Mouse (Mus musculus) layer of hippocampus, postnatal 14 days (tissue): ENCODE data around the gene Dock10. TPM values are rescaled to one million over a fixed set of nuclear protein-coding genes. Genes with fewer than 3 reads are reported as not detected.

ENCODE experiments used
- DNase-seq, 2 experiments: peaks; one replicate each; pipeline ENCODE4 v3.0.0; 2021 to 2022; ENCODE audit warnings: low spot score in 2 of 2, mixed read lengths in 1 of 2
- total RNA-seq, 2 experiments: library from RNA; stranded (reverse); gene quantifications; 2 replicates each; pipeline ENCODE4 v1.2.3; 2021

The Dock10 gene
- total RNA-seq, 2 experiments from 2014 or later, result 47.0 to 50.6 TPM

DNA sequence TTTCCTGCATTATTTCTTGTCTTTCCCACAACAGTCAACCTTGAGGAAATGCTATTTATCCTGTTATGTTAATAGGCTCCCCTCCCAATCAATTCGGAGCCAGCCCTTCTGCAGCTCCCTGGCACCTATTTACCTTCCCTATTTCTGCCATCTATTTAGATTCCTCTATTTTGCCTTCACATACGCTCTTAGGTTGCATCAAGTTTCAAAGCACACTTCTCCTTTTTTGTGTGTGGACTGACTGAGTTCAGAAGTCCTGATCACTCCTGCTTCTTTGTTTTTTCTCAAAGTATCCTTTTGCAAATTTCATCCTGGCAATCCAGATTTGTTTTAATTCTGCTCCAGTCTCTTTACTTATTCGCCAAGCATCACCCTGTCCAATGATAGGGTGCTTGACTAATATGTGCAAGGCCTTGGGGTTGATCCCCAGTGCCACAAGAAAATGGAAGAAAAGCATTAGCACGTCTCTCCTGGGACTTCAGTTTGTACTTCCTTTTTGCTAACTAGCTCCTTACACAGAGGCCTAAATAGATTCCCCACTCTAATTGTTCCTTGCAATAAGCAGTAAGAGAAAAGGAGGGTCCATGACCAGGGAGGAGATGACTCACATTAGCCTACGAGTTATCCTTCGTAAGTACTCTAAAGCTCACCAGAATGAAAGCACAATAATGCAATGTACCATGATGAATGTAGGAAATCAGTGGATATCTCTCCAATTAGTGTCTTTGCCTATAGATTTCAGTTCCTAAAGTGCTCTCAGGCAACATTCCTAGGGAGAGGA lies 98.7 kb downstream of the Dock10 start:
- no peak for DNase-seq

DNA sequence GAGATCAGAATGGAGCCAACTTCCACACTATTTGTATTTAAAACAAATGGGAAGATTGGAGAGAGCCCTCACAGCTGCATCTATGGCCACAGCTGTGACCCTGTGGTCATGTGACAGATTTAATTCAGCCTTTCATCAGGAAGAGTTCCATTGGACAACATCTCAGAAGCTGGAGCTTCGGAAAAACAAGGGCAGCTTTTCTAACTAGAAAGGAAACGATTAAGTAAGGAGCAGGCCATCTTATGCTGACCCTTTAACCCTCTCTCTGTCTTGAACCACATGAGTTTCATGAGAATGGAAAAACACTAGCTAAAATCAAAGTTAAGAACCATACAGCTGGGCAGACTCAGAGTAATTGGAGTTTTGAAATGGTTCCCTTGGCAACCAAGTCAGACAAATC lies 101.9 kb downstream of the Dock10 start:
- no peak for DNase-seq

DNA sequence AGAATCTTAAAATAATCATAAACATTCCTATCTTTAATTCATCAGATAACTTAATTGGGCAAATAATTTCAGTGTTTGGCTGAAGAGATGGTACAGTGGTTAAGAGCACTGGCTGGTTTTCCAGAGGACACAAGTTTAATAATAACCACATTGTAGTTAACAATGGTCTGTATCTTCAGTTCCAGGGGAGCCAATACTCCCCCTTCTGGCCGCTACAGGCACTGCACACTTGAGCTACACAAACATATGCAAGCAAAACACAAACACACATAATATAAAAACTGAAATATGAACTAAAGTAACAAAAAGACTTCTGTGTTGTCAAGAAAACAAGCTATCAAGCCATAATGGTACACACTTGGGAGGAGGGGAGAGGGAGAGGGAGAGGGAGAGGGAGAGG lies 102.5 kb downstream of the Dock10 start:
- DNase-seq, result no peak

DNA sequence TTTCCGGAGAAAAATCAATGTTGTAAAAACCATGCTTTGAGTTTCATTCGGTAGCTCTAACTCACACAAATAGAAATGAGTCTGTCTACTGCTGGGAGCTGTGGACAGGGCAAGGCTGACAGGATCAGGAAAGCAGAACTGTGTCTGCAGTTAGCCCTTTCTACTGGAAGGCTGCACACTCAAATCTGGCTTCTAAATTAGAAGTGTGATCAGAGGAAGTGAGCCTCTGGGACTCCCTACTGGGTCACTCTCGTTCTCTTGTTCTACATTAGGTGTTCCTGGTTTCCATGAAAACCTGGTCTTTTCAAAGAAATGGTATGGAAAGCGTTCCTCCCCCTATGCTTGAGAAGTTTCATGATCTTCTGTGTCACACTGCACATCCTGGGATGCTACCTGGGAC lies 103.1 kb downstream of the Dock10 start:
- no peak for DNase-seq

DNA sequence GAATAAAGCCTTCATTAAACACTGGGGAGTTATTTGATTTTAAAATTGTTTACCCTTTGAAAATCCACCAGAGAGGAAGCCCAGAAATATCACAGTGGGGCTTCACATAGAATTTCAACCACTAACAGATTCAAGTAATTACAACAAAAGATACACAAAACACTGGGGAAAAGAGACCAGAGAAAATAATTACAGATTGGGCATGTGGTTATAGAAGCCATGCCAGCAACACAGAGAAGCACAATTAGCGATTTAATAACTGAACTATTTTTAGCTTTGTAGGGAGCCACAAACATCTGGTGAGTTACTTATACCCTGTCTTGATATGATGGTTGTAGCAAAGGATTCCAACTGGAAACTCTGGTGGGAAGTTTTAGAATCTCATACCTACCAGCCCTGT lies 104.2 kb downstream of the Dock10 start:
- DNase-seq, result peak in 1 of 2 experiments; percentile 40

DNA sequence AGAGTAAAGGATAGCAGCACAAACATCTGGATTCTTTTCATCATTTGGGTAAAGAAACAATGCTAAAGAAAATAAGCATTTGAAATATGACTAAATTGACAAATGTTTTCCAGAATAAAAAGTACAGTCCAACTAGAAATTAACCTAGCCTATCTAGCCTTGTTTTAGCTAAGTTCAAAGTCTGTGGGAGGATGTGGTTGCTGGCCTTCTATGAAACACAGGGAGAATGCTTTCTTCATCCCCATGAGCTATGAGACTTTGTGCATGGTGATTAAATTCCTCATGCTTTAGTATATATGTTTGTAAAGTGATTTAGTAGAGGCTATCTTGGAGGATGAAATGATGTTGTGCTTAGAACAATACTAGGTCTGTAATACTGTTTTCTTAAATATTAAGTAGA lies 105.5 kb downstream of the Dock10 start:
- DNase-seq, result no peak

DNA sequence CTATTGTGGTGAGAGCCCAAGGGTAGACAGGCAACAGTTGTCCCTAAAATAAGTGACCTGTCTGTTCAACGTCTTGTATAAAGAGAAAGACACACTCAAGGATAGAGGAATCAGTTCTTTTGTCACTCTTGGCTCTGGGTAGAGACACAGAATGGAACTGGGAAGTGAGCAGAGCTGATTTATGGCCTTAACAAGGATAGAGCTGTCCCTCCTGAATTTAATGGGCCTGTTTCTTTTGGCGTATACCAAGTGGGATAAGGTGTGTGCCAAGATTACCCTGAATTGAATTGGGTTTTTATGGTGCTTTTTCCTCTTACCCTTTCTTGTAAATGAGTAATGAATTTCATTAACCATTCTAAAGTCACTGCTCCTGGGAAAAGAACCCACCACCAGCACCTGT lies 106.2 kb downstream of the Dock10 start:
- DNase-seq, result no peak

DNA sequence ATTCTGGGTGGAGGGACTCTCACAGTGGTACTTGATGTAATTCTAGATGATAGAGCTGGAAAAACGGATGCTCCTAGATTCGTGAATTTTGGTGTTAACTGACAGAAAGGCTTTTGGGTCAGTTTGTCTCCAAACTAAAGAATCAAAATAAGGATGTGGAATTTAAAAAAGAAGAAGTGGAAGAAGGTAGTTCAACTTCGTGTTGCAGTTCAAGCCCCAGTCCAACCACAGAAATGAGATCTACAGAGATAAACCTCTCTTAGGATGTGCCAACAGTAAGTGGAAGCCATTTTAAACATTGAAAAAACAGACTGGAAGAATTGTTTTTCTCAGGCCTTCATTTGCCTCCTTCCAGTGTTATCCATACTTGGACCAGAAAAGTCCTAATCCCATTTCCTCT lies 111.7 kb downstream of the Dock10 start:
- no peak for DNase-seq

DNA sequence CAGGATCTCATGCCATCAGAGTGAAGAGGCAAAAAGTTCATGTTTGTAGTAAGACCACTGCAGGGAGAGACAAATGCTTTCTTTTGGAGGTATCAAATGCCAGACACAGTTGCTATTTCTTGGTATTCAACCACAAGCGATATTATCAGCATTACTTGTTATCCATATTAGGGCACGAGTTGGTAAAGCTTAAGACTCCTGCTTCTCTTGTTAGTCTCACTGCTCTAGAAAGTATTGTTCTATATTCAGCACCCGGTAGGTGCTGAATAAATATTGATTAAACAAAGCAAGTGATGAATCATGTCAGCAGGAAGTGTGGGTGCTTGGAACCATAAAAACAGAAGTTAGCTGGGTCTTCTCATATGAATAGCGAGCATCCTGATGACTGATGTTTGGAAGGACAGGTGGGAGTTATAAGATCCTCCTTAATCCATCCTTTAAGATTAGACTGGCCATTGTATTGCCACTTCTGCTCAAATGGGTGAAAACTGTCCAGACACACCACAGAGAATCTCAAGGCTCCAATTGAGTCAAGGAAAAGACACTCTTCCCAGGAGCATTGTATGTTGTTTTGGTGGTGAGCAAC lies 114.4 kb downstream of the Dock10 start:
- DNase-seq, result no peak

DNA sequence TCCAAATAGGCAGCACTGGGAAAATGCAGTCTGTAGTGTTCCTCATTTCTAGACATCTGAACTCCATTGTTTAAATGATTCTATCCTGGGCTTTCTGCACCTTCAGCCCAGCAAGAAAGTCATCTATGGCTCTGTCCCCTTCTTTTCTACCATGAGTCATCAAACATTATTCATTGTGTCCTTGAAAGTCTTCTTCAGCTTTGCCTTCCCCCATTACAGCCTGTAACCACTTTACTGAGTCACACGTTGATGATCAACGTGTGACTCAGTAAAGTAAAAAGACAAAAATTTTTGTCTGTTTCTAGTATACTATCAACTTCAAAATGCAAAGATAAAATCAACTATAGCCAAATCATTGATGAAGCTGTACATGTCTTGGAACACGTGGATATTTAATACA lies 116.5 kb downstream of the Dock10 start:
- no peak for DNase-seq

DNA sequence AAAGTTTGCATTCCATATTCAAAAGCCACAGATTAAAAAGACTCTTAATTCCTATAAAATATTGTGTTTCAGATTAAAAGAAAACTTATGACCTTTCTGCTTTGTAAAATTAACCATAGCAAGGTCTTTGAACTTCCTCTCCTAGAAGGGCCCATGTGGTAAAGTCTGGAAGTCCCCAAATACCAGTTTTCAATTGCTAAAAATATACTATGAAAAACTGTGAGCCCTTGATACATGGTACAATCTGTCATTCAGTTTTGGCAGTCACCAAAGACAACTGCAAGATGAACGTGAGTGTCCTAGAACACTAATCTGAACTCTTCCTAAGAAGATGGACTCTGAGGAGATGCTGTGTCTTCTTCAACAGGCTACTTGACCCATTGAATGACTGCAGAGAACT lies 117.0 kb downstream of the Dock10 start:
- no peak for DNase-seq

DNA sequence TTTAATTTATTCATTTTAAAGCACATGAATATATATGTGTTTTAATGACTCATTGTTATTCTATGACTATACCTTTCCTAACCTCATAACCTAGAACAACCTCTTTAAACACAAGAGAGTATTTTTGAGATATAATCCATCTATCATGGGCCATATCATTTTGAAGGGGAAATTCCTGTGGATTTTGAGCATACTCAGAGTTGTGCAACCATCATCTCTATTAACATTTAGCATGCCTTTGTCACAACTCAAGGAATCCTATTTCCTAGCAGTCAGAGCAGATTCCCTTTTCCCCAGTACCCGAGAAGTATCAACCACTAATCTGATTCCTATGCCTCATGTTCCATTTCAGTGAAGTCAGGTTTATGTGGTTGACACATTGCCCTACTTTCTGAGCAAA lies 118.8 kb downstream of the Dock10 start:
- DNase-seq, result no peak

DNA sequence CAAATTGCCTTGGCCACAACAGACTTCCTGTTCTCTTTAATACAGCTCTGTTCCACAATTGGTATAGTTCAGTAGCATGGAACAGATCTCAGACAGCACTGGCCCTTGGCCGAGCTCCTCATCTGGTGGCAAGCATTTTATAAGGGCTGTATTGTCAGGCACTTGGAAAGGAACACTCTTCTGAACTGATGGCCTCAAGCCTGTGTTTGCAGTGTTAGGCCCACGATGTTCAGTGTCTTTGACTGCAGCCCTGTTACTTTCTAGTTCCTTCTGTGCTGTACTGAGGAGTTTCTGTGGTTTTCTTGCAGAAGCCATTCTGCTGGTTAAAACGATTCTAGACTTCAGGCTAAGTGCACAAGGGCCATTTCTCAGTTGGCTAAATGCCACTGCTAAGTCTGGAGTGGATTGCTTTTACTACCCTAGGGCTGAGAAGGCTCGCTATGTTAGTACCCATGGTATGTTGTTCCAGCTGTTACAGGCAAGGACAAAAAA lies 121.1 kb downstream of the Dock10 start:
- peak; percentile 41 to 74 for DNase-seq

DNA sequence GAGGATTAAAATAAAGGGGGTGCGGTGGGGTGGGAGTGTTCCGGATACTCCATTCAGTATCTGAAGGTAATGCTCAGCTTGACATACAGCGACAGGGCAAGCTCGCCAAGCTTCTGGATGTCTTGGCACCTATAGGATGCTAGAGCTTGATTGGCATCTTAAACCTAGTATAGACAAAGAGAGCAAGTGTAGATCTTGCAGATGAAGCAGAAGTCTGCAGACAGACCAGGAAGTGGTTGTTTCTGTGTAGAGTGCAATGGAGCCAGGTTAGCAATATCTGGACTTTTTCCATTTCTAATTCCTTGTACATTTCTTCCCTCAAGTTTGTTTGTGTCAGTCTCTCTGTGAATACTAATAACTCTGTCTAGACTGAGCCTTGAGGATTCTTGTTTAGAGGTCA lies 122.5 kb downstream of the Dock10 start:
- no peak for DNase-seq

DNA sequence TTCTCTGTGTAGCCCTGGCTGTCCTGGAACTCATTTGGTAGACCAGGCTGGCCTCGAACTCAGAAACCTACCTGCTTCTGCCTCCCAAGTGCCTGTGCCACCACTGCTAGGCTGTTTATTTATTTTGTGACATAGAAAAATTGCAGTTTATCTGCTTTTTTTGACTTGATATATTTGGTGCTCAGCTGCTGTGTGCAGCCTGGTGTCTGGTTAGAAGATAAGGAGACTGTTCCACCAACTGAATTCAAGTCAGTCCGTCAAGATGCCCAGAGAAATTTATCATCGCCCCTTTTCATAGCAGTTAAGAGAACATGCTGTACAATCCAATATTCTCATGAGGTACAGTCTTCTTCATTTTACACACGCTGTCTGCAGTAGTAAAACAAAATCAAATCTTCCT lies 124.8 kb downstream of the Dock10 start:
- DNase-seq, result no peak

DNA sequence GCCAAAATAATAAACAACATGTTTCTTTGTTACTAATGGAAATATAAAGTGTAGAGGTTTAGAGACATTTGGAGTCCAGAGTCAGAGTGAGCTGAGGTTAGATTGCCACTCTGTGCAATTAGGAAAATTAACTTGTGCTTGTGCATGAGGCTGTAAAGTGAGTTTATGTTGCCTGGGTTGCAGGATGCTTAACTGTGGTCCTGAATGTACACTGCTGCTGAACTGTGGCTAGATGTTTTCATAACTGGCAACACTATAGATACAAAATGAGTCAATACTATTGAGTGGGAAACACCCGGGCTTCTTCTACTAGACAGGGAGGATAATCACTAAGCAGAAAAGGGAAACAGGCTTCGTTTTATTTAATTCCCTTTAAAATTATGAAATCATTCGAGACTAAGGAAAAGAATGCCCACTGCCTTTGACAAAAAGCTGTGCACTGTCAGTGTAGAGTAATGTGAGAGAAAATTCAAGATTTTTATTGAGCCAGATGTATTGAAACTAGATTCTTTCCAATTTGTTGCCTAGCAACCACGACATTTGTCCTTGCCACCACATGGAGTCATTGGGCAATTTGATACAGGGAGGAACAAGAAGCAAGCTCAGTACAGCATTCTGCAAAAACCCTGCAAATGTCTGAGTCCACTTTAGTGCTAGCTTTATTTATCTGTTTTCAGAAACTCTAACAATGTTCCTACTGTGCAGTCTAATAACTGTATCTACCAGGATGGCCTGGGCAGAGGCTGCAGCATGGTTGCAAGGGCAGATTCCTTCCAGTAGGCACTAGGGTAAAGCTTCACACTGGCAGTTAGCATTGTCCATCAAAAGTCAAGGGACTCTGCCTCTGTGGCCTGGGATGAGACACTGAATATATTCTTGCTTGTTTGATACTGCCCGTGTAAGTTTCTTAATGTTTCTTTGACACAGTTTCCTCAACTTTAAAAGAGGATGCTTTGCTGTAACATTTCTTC lies 127.9 kb downstream of the Dock10 start:
- DNase-seq, result peak in 1 of 2 experiments; percentile 34

DNA sequence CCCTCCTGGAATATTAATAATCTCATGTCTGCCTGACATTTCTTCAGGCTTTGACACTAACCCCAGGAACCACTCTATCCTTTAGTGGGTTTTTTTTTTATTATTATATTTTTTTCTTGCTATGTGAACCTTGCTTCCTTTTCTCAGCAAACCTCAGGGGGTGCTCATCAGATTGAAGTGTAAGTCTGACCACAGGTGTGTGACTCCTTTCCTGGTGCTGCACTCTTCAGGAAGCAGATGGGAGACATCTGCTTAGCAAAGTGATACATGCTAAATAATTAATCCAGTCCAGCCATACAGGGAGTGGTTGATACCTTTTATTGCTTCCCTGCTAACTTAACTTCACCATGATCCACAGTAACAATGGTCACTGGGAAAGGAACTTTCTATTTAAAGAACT lies 130.3 kb downstream of the Dock10 start:
- DNase-seq, result no peak

DNA sequence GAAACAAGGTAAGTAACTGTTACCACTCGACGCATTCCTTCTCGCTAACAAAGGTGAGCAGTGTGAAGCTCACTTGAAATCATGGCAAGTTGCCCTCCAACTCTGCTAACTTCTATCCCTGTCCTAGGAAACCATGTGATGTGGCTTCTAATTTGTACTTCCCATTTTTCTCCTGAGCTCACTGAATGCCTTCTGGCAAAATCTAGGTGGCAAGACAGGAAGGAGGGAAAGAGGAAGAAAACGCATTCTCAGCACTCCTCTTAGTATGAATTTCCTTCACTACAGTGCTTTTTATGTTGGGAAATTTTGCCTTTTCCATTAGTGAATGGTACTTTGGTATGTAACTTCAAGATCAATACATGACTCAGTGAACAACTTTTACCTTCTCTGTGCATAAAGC lies 131.5 kb downstream of the Dock10 start:
- no peak for DNase-seq

DNA sequence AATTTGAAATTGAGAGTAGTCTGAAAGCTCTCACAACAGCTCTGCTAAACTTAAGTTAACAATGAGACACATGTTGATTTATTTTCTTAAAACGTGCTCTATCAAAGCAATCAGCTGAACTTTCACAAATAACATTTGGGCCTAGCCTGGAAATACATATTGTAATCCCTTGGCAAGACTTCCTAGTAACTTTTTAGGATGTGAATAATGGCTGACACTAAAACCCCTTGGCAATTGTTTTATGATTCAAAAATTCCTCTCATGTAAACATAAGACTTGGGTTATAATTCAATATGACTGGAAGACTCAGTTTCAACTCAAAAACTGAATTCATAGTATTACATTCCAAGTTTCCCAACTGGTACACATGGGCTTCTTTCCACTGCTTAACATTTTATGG lies 133.0 kb downstream of the Dock10 start:
- no peak for DNase-seq

DNA sequence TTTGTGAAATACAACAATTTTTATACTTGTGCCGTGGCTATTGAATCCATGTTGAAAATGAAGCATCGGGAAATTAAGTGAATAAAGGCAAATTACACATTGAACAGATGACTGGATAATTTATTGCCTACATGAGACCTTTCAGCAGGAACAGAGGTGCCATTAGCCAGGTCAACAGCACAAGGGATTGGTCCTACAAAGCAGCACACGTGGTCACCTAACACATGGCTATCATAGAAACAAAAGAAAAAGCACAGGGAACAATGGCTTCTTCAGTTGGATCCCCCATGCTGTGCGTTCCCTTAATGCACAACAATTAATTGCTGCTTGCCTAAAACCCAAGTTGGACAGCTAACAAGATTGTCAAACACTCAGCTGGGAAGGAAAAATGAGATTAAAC lies 133.8 kb downstream of the Dock10 start:
- DNase-seq, result no peak

DNA sequence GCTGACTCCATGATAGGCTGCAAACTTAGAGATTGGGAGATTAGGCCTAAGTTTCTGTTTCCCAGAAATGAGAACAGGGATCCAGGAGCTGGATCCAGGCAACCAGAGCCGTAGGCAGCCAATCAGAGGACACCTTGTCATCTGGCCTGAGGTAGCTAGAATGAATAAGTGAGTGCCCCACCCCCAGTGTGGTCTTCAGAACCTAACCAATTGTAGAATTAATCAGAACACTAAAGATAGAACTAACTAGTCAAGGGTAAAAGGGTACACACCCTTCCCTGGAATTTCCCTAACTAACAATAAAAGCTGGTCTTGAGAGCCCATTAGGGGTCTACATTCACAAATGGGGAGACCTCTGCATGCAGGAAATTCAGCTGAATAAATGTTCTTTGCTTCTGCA lies 135.7 kb downstream of the Dock10 start:
- no peak for DNase-seq

DNA sequence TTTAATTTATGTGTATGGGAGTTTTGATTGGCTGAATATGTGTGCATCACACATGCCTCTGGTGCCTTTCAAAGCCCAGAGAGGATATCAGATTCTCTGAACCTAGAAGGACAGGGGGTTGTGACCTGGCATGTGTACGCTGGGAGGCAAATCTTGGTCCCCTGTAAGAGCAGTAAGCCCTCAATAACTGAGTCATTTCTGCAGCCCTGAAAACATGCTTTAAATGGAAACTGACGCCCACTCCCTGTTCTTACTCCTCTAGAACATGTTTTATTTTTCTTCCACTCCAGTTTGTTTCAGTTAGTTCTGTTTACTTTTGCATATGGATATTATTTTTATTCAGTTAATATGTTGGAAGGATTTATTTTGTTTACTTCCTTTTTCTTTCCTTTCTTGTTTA lies 139.2 kb downstream of the Dock10 start:
- no peak for DNase-seq
